Mouse (Mus musculus) left cerebral cortex, adult 6 months (tissue): ENCODE results near the gene Atp6v1e1. TPM values are rescaled to one million over a fixed set of nuclear protein-coding genes. Genes with fewer than 3 reads are reported as not detected.

Experiments
- long read RNA-seq, 2 experiments: library from polyadenylated mRNA; unstranded; transcript quantifications; one replicate each; pipeline ENCODE4 v2.0.0; 2019 to 2020
- polyA plus RNA-seq: library from polyadenylated mRNA; unstranded; fragments of <200 nt; fragmentation: Nextera tagmentation; gene quantifications from 2 replicates; pipeline ENCODE4 v1.2.3, GENCODE M21; 2021

Gene Atp6v1e1
- polyA plus RNA-seq = 582 and 690 TPM in 2 replicates
- long read RNA-seq, experiment 1, transcript Atp6v1e1-201 (9 exons, 1,312 nt) = major isoform, 1,379 of 1,433 reads
- long read RNA-seq, experiment 1, partial matches to known transcripts = 19 of 1,433 reads
- long read RNA-seq, experiment 1, other reads (novel, unspliced or antisense) = 31 of 1,433 reads
- long read RNA-seq, experiment 2, transcript Atp6v1e1-203 (3 exons, 2,928 nt) = minor isoform, 10 of 742 reads
- long read RNA-seq, experiment 2, transcript Atp6v1e1-201 (9 exons, 1,312 nt) = major isoform, 613 of 742 reads
- long read RNA-seq, experiment 2, partial matches to known transcripts = 107 of 742 reads
- long read RNA-seq, experiment 2, other reads (novel, unspliced or antisense) = 12 of 742 reads

GRCm38 (mm10) chr6:120822307-120822928 is at the start of gene Atp6v1e1:
TSS of gene Atp6v1e1 (minus strand) at chr6:120822793.

GRCm38 (mm10) chr6:120835474-120836374 is 13.1 kb upstream of the Atp6v1e1 start, which contains the start of gene Bcl2l13:
TSS of gene Bcl2l13 (plus strand) at chr6:120836212.

GRCm38 (mm10) chr6:120773149-120773628 is 49.4 kb downstream of the Atp6v1e1 start, which contains the start of gene Slc25a18:
TSS of gene Slc25a18 (plus strand) at chr6:120773578.

Other genes starting within 250 kb of the Atp6v1e1 start
- 0.44 and 1.4 TPM in 2 replicates for gene Cecr2, start 156.4 kb downstream of the Atp6v1e1 start, polyA plus RNA-seq
- gene Slc25a18, start 49.2 kb downstream of the Atp6v1e1 start, polyA plus RNA-seq = 46.0 and 63.1 TPM in 2 replicates
- gene Bcl2l13, start 13.4 kb upstream of the Atp6v1e1 start, polyA plus RNA-seq = 8.7 and 10.9 TPM in 2 replicates
- 10.7 and 15.9 TPM in 2 replicates for gene Bid, start 94.1 kb upstream of the Atp6v1e1 start, polyA plus RNA-seq